Mouse (Mus musculus): ENCODE measurements around the gene Rnf5.
A peak's percentile ranks its signal among the peaks of the same experiment; 100 is the strongest.

Rnf5 gene

DNA sequence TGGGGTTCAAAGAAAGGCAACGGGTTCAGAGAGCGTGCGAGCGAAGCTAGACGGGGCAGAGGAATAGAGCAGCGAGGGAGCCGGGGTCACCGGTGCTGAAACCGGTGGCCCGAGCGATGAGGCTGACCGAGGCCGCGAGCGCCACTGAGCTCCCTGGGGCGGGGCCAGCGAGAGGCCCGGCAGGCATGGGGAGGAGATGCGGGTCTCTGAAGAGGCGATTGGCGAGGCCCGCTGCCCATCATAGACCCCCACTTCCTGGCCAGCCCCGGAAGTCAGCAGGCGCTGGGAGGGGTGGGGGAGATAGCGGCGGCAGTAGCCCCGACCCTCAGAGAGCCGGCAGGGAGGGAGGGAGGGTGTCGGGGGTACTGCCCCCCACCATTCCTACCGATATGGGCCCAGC, 2.1 kb upstream of the Rnf5 start:
- peak; percentile 82 for DNase-seq (ENCODE audit: low read depth)

GRCm38 (mm10) chr17:34604511-34605237, 1.2 kb upstream of the Rnf5 start:
- no peak for DNase-seq (ENCODE audit: low read depth)

DNA sequence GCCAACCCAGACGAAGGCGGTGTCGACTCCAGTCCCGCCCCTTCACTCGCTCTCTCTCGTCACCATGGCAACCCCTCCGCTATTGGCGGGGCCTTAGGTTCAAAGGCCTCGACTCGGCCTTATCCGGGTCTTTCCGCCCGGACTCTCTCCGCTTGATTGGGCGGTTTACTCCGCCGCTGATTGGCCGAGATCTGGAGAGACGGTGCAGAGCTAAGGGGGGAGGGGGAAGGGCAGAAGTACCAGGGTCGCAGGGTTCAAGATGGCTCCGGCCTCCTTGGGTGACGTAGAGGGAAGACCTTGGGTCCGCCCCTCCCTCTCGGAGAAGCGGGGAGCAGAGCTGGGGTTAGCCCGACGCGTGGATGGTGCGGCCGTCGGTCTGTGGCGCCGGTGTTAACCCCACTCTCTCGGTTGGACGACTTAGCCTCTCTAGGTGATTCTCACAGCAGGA, 595 bp upstream of the Rnf5 start, which contains the start of gene Agpat1:
Gene Agpat1 (plus strand): TSS at position 202 of the 448 bp plus-strand sequence.
- DNase-seq (ENCODE audit: low read depth) = peak; percentile 99

DNA sequence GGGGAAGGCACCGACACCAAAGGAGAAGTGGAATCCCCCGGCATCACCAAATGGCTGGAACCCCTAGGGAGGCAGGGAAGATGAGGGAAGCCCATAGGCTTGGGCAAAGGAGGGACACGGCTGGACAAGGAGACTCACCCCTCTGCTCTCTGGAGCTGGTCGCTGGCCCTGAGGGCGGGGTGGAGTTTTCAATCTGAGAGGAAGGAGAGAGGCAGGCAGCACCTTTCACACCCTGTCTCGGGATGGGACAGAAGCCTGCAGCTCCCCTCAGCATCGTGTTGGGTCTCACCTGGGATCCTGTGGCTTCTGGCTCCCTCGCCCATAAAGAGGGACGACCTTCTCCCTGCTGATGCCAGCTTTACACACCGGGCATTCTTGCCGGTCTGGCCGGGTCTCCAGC, 1.7 kb downstream of the Rnf5 start:
- DNase-seq (ENCODE audit: low read depth) = no peak

- no peak for DNase-seq (ENCODE audit: low read depth)
Observed at GRCm38 (mm10) chr17:34599891-34600290, 3.6 kb downstream of the Rnf5 start.

DNA sequence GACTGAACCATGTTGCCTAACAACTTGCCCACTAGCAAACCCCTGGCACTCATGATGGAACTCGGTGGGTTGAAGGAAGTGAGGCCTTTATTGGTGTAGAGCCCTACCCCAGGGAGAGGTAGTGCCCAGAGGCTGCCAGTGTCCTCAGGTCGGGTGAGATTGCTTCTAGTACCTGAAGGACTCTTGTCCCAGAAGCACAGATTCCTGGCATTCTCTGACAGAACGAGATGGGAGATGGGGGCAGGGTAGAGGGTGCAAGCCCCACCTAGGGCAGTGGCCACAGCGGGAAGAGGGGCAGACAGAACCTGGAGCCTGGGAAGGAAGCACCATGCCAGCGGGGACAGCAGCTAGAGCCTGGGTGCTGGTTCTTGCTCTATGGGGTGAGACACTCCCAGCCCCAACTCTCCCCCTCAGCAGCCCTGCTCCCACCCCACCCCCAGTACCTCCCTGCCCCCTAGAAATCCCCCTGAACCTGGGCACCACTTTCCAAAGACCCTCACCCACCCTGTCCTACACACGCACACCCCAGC, 5.9 kb downstream of the Rnf5 start, which contains the start of gene Ager:
Gene Ager (plus strand): TSS at position 297 of the 530 bp plus-strand sequence.
- no peak for DNase-seq (ENCODE audit: low read depth)

DNA sequence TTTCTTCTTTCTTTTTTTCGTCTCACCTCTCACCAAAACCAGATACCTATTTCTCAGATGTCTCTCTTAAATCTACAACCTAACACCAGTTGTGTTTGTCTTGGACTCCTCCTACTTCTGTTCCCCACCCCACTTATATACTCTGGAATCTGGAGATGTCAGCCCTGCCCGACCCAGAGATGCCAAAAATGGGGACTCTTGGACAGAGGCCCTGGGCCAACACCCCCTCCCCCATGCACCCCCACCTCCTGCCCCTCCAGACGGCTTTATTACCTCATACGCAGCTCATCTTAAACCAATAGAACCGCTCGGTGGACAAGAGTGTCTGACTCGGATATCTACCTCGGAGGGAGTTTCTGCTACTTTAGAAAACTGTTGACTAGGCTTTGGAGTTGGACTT, 7.4 kb downstream of the Rnf5 start:
- no peak for DNase-seq (ENCODE audit: low read depth)

GRCm38 (mm10) chr17:34593752-34594525, 9.6 kb downstream of the Rnf5 start:
- DNase-seq (ENCODE audit: low read depth) = no peak

- DNase-seq (ENCODE audit: low read depth) = no peak
Observed at GRCm38 (mm10) chr17:34592581-34593549, 10.6 kb downstream of the Rnf5 start.

- no peak for DNase-seq (ENCODE audit: low read depth)
Observed at GRCm38 (mm10) chr17:34591994-34592375, 11.5 kb downstream of the Rnf5 start.

DNA sequence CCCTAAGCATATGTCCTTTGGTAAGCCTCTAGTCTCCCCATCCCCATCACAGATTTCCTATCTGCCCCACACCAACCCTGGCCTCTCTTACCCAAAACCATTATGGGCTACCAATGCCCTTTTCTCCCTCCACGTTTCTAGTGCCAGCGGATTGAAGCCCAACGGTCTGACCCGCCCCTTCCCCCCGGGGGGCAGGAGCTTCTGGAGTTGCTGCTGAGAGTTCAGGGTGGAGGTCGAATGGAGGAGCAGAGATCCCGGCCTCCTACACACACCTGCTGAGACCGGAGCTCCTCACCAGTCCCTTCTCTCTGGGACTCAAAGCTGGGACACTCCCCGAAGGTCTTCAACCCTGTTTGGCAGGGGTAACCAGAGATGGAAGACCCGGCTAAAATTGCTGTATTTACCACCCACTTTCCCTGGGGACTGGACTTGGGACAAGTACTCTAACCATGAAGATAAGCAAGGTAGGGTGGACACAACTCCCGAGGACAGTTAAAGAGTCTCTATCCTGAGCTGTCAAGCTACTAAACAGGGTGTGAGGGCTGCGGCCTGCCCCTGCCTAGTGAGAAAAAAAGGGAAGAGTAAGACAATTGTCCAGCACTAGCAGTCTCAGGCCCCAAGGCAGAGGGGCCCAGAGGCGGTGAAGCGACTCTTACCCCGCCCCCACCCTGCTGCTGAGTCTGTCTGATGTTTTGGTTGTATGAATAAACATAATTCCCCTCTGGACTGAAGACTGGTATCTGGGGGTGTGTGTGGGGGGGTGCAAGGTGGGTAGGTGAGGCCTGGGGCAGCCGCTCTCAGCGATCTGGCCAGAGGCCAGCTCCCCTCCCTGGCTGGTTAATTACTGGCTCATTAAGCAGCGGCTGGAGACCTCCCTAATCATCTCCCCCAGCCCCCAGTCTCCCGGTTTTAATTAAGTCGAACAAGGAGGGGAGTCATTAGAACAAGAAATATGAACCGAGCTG, 12.2 kb downstream of the Rnf5 start, which contains the start of gene Pbx2:
Gene Pbx2 (plus strand): TSS at position 238 of the 965 bp plus-strand sequence.
- no peak for DNase-seq (ENCODE audit: low read depth)

GRCm38 (mm10) chr17:34590154-34590987, 13.1 kb downstream of the Rnf5 start:
- DNase-seq (ENCODE audit: low read depth) = no peak

- DNase-seq (ENCODE audit: low read depth) = no peak
Observed at GRCm38 (mm10) chr17:34589681-34590101, 13.8 kb downstream of the Rnf5 start, which contains the start of gene Gpsm3. Gene Gpsm3, plus strand, starts transcription at chr17:34589806.

DNA sequence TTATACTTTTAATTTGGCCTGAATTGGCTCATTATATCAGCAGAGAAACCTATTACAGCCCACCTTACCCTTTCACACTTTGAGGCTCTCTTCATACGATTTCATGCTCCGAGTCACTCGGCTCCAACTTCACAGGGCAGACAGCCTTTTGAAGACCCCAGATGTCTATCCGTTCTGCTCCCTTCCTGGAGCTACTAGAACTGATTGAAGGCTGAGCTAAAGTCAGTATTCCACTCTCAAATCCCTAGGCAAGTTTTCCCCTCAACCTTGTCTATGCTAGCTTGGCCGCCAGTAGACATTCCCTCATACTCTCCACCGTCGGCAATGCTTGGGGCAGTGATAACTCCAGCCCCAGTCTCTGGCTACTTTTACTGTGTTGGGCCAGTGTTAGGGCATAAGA, 14.3 kb downstream of the Rnf5 start:
- no peak for DNase-seq (ENCODE audit: low read depth)

DNA sequence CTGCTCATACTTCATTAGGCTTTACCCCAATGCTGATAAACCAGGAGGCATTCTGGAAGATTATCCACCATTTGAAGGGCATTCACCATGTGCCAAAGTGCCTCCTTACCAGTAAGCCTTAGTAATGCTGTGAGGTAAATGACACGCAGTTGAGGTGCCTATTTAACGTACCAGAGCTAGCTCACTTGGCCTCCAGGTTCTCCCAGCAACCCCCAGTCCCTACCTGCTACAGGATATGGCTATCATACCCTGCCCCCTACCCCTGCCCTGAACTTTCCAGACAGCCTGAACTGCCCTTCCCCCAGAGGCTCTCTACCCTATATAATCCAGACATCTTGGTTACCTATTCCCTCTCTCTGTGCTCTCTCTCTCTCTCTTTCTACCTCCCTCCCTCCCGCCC, 14.7 kb downstream of the Rnf5 start:
- DNase-seq (ENCODE audit: low read depth) = no peak

GRCm38 (mm10) chr17:34587814-34588213, 15.7 kb downstream of the Rnf5 start:
- DNase-seq (ENCODE audit: low read depth) = no peak

GRCm38 (mm10) chr17:34587423-34587811, 16.1 kb downstream of the Rnf5 start:
- no peak for DNase-seq (ENCODE audit: low read depth)

DNA sequence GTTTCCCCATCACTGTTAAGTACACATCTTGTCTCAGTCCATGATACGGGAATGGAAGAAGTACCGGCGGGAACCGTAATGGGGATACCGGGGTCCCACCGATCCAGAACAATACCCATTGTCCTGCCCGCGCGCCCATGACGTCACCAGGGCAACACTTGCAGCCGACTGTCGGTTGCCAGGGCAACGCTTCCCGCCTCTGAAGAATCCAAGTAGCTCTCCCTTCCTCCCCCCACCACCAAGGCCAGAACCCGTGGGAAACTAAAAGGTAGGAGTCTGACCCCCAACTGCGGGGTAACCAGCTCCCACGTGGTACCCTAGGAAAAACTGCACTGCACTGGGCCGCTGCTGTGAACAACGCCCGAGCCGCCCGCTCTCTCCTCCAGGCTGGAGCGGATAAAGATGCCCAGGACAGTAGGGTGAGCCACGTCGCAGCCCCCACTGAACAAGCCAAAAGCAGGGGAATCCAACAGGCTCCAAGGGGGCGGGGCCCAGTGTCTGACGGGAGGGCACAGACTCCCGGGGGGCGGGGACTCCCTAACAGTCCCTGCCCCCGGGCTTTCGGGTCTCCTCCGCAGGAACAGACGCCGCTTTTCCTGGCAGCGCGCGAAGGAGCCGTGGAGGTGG, 16.6 kb downstream of the Rnf5 start:
- no peak for DNase-seq (ENCODE audit: low read depth)
